Mouse (Mus musculus) 3134 (cell line): Measurements from ENCODE around the gene Vstm2a.

Source experiments
- DNase-seq: peaks from one replicate; pipeline ENCODE4 v3.0.0-alpha.2; 2011; ENCODE audit warnings: low spot score; ENCODE audit not compliant: insufficient read length; ENCODE audit errors: extremely low read depth

The Vstm2a gene

DNA sequence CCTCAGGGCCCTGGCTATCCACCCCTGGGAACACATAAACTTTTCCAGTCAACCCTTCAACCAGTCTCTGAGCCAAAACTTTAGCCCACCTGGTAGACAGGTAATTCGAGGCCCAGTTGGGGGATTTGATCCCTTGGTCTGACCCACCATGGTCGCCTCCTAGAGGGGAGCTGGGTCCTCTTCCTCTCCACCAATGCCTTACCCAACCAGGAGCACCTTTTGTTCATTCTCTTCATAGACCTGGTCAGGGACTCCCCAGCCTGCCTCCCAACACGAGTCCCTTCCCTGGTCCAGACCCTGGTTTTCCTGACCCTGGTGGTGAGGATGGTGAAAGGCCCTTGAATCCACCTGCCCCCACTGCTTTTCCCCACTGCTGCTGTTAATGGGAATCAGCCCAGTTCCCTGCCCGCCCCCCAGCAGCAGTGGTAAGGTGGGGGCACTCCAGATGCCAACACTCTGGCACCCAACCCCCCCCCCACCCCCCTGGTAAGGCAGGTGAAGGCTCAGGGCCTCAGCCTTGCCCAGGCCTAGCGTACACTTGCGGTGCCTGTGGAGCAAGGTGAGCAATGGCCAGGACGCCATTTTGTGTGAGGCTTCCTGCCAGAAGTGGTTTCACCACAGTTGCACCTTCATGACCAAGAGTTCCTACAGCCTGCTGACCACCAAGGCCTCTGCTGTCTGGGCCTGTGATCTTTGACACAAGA lies 182.2 kb downstream of the Vstm2a start:
- DNase-seq = no peak
